16 mouse cellular contexts compared by ENCODE assay signal in genomic region chr11:108409876-108410644, GRCm38 (mm10). TPM values are rescaled to one million over a fixed set of nuclear protein-coding genes. Genes with fewer than 3 reads are reported as not detected.
DNase-seq lines count a peak whose midpoint lies in the region; ATAC-seq lines count a peak whose summit lies in the region.
"Had no signal": no experiment of that assay in that cellular context is flagged by ENCODE, and none has a peak within 500 bp of the region (broad histone marks: within the 10 kb centered on the region; RNA-seq: fewer than 3 reads in every experiment).

No protein-coding gene starts in this region.

- H3K9ac ChIP-seq in midbrain, embryonic 13.5 days (replicated peaks): no peak overlapping the region
- no peak overlapping the region for H3K9ac ChIP-seq in midbrain, embryonic 11.5 days (ENCODE audit: low read length)
- no peak overlapping the region for H3K9ac ChIP-seq in forebrain, embryonic 12.5 days
- H3K9ac ChIP-seq: limb, embryonic 15.5 days had no signal

- no peak overlapping the region for H3K4me2 ChIP-seq in midbrain, embryonic 13.5 days (replicated peaks)
- no peak overlapping the region for H3K4me2 ChIP-seq in midbrain, embryonic 11.5 days
- no peak overlapping the region for H3K4me2 ChIP-seq in forebrain, embryonic 12.5 days
- H3K4me2 ChIP-seq: limb, embryonic 15.5 days had no signal

- 52% methylated on average over 8 of the region's 9 CpGs for WGBS in midbrain, embryonic 13.5 days
- WGBS in midbrain, embryonic 11.5 days: 58% methylated on average over 7 of the region's 9 CpGs
- WGBS in forebrain, embryonic 12.5 days: 48% methylated on average over 8 of the region's 9 CpGs

- ATAC-seq in frontal cortex, adult (ENCODE audit: low TSS enrichment): peak; percentile 99
- peak; percentile 56; the same call in 1 of the 2 replicates for ATAC-seq in midbrain, embryonic 13.5 days
- ATAC-seq in midbrain, embryonic 11.5 days (ENCODE audit: low FRiP score): no peak
- ATAC-seq in forebrain, embryonic 12.5 days (ENCODE audit: low FRiP score): peak; percentile 49; the same call in 1 of the 2 replicates

- H3K9me3 ChIP-seq in midbrain, embryonic 13.5 days: no peaks in the 10 kb centered on the region
- no peaks in the 10 kb centered on the region for H3K9me3 ChIP-seq in midbrain, embryonic 11.5 days (ENCODE audit: control insufficient read depth, low read length)
- H3K9me3 ChIP-seq in forebrain, embryonic 12.5 days: no peaks in the 10 kb centered on the region
- H3K9me3 ChIP-seq: heart, embryonic 10.5 days; limb, embryonic 15.5 days had no signal

- H3K36me3 ChIP-seq in midbrain, embryonic 13.5 days: no peaks in the 10 kb centered on the region
- no peaks in the 10 kb centered on the region for H3K36me3 ChIP-seq in midbrain, embryonic 11.5 days (ENCODE audit: control insufficient read depth, insufficient read depth, low read length)
- no peaks in the 10 kb centered on the region for H3K36me3 ChIP-seq in forebrain, embryonic 12.5 days (replicated peaks)
- H3K36me3 ChIP-seq: heart, embryonic 10.5 days; limb, embryonic 15.5 days had no signal

- no peak for DNase-seq in frontal cortex, postnatal 14 days (ENCODE audit: low spot score in 2 of 2)
- no peak for DNase-seq in midbrain, embryonic 11.5 days (ENCODE audit: low spot score, missing footprints)
- peak; percentile 23 for DNase-seq in mesoderm, embryonic 11.5 days (ENCODE audit: low read depth, low spot score)
- DNase-seq in cerebellum, adult 9-11 months: no peak
- no peak for DNase-seq in urinary bladder, adult 2 months (ENCODE audit: low spot score)
- DNase-seq: adrenal gland, adult 2 months; kidney, adult 11 months; kidney, postnatal 25 days; lung, adult 2 months; spleen, adult 18-20 months; thymus, postnatal 36 days had no signal

- H3K4me1 ChIP-seq in midbrain, embryonic 13.5 days (replicated peaks): peaks cover 7% of the 10 kb centered on the region; the same call in 1 of the 2 replicates
- no peaks in the 10 kb centered on the region for H3K4me1 ChIP-seq in midbrain, embryonic 11.5 days (ENCODE audit: control insufficient read depth, insufficient read depth, low read length)
- H3K4me1 ChIP-seq in forebrain, embryonic 12.5 days: peaks cover 7% of the 10 kb centered on the region
- H3K4me1 ChIP-seq: heart, embryonic 10.5 days; limb, embryonic 15.5 days had no signal

- H3K27ac ChIP-seq in midbrain, embryonic 13.5 days: no peak overlapping the region
- no peak overlapping the region for H3K27ac ChIP-seq in midbrain, embryonic 11.5 days (ENCODE audit: low read depth, low read length)
- H3K27ac ChIP-seq in forebrain, embryonic 12.5 days: 0 out of 2 replicates have a peak overlapping the region, but pooled peaks have one; percentile 42
- H3K27ac ChIP-seq: heart, embryonic 10.5 days; limb, embryonic 15.5 days had no signal

- H3K27me3 ChIP-seq in midbrain, embryonic 13.5 days: no peaks in the 10 kb centered on the region
- H3K27me3 ChIP-seq in midbrain, embryonic 11.5 days (ENCODE audit: control insufficient read depth, insufficient read depth, low read length): no peaks in the 10 kb centered on the region
- H3K27me3 ChIP-seq in forebrain, embryonic 12.5 days: no peaks in the 10 kb centered on the region
- H3K27me3 ChIP-seq: limb, embryonic 15.5 days had no signal

- no peak overlapping the region for H3K4me3 ChIP-seq in midbrain, embryonic 13.5 days (replicated peaks)
- no peak overlapping the region for H3K4me3 ChIP-seq in midbrain, embryonic 11.5 days (ENCODE audit: low read depth, low read length)
- H3K4me3 ChIP-seq in forebrain, embryonic 12.5 days (replicated peaks): no peak overlapping the region
- H3K4me3 ChIP-seq: heart, embryonic 10.5 days; limb, embryonic 15.5 days had no signal

RNA-seq across cellular contexts. Expression of gene Cep112, which starts 14.9 kb away (rescaled TPM):
- 35.7 and 37.8 TPM in 2 replicates for polyA plus RNA-seq in midbrain, embryonic 13.5 days (2015; fragmentation: Nextera tagmentation; extraction: Ambion mirVana)
- 21.3 and 28.5 TPM in 2 replicates for polyA plus RNA-seq in midbrain, embryonic 11.5 days (2014; fragmentation: Nextera tagmentation; extraction: Ambion mirVana)
- polyA plus RNA-seq in forebrain, embryonic 12.5 days (2016; fragmentation: Nextera tagmentation; extraction: Ambion mirVana): 18.6 and 22.4 TPM in 2 replicates
- polyA plus RNA-seq in urinary bladder, adult 2 months (2012; rRNA removed): 2.9 and 4.0 TPM in 2 replicates
